Mouse (Mus musculus) adrenal gland, postnatal 14 days (tissue): ENCODE results near the gene Nudt15. TPM values are rescaled to one million over a fixed set of nuclear protein-coding genes. Genes with fewer than 3 reads are reported as not detected.

ENCODE experiments used
- DNase-seq: peaks from one replicate; pipeline ENCODE4 v3.0.0; 2021; ENCODE audit warnings: mixed read lengths
- total RNA-seq: library from RNA; stranded (reverse); gene quantifications from 2 replicates; pipeline ENCODE4 v1.2.3, GENCODE M21; 2021

Gene Nudt15
- total RNA-seq, 1 experiment from 2014 or later, result 9.6 TPM

- DNase-seq, result no peak
Measured at GRCm38 (mm10) chr14:73470593-73470992, 77.4 kb downstream of the Nudt15 start.

DNA sequence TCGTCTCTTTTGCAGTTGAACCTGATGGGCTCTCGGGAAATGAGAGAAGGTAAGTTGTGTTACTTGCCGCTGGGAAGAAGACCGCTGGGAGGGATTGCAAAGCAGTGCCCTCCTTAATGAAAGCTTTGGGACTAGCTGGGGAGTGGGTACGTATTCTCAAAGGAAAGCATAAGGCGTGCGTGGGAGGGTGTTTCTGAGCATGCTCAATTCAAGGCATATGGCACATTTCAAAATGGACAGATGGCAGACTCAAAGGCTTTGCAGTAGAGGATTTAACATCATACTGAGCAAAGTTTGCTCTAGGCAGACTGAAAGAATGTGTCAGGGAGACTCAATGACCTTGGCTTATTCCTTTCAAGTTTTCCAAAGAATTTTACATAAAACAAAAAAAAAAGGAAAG, 78.5 kb downstream of the Nudt15 start:
- no peak for DNase-seq

Other genes with a start within 250 kb of the Nudt15 start
- 25.8 and 27.1 TPM in 2 replicates for gene Rb1, start 222.4 kb downstream of the Nudt15 start, total RNA-seq
- gene Itm2b, start 163.0 kb downstream of the Nudt15 start, total RNA-seq, result 848 and 849 TPM in 2 replicates
- 25.9 and 30.6 TPM in 2 replicates for gene Med4, start 38.2 kb downstream of the Nudt15 start, total RNA-seq
- 999 and 1,057 TPM in 2 replicates for gene Sucla2, start 22.9 kb downstream of the Nudt15 start, total RNA-seq
- gene Gm21750, start 113.0 kb upstream of the Nudt15 start, total RNA-seq, result not detected in 2 replicates